Mouse (Mus musculus): ENCODE measurements around the gene Kdm8.

GRCm38 (mm10) chr7:125511852-125512251 lies 67.4 kb downstream of the Kdm8 start:
- TF ChIP-seq CTCF (IDR thresholded peaks at IDR 0.05; ENCODE audit: low read depth) (no peak), EP300 (IDR thresholded peaks at IDR 0.05; ENCODE audit: low read depth) (no peak)

Measured in liver, embryonic 14.5 days (tissue).